Comparison of ENCODE assay signal across 16 mouse cellular contexts in genomic region chr9:34721478-34722197, GRCm38 (mm10).
DNase-seq lines count a peak whose midpoint lies in the region; ATAC-seq lines count a peak whose summit lies in the region.
"Had no signal": no experiment of that assay in that cellular context is flagged by ENCODE, and none has a peak within 500 bp of the region (broad histone marks: within the 10 kb centered on the region; RNA-seq: fewer than 3 reads in every experiment).

No protein-coding gene starts in this region.

- H3K9ac ChIP-seq in intestine, embryonic 15.5 days, result no peak overlapping the region
- H3K9ac ChIP-seq: embryonic facial prominence, embryonic 13.5 days; limb, embryonic 12.5 days; midbrain, embryonic 13.5 days had no signal

- 21% methylated on average over 6 of the region's 6 CpGs for WGBS in intestine, embryonic 15.5 days

- peak; percentile 77 for ATAC-seq in intestine, embryonic 15.5 days
- ATAC-seq: forebrain, embryonic 14.5 days; hindbrain, postnatal 0 days; midbrain, embryonic 13.5 days; Patski had no signal

- H3K4me1 ChIP-seq in intestine, embryonic 15.5 days (replicated peaks), result peaks cover 8% of the 10 kb centered on the region
- H3K4me1 ChIP-seq: embryonic facial prominence, embryonic 13.5 days had no signal

- H3K4me3 ChIP-seq in intestine, embryonic 15.5 days (replicated peaks), result no peak overlapping the region
- H3K4me3 ChIP-seq: embryonic facial prominence, embryonic 13.5 days; limb, embryonic 12.5 days; midbrain, embryonic 13.5 days had no signal

- DNase-seq in kidney, adult 9 months, result peak; percentile 9
- DNase-seq in kidney, adult 11 months, result no peak
- peak; percentile 54 for DNase-seq in embryo, embryonic 10 days (ENCODE audit: low spot score)
- peak; percentile 55 for DNase-seq in lung, postnatal 25 days (ENCODE audit: low spot score)
- no peak for DNase-seq in testis, postnatal 14 days (ENCODE audit: low spot score)
- no peak for DNase-seq in natural killer cell, adult 2 months (ENCODE audit: low spot score in 2 of 2)
- DNase-seq: adrenal gland, adult 2 months; cerebellum, adult 9-11 months; thymus, adult 2 months had no signal

- H3K4me2 ChIP-seq in intestine, embryonic 15.5 days (replicated peaks), result no peak overlapping the region
- H3K4me2 ChIP-seq: embryonic facial prominence, embryonic 13.5 days; limb, embryonic 12.5 days; midbrain, embryonic 13.5 days had no signal

- no peaks in the 10 kb centered on the region for H3K36me3 ChIP-seq in intestine, embryonic 15.5 days
- H3K36me3 ChIP-seq: embryonic facial prominence, embryonic 13.5 days; limb, embryonic 12.5 days; midbrain, embryonic 13.5 days had no signal

- H3K9me3 ChIP-seq in intestine, embryonic 15.5 days, result no peaks in the 10 kb centered on the region
- H3K9me3 ChIP-seq: embryonic facial prominence, embryonic 13.5 days; limb, embryonic 12.5 days; midbrain, embryonic 13.5 days had no signal

- H3K27ac ChIP-seq in intestine, embryonic 15.5 days, result no peak overlapping the region
- H3K27ac ChIP-seq: embryonic facial prominence, embryonic 13.5 days; hindbrain, postnatal 0 days; limb, embryonic 12.5 days; midbrain, embryonic 13.5 days had no signal

- no peaks in the 10 kb centered on the region for H3K27me3 ChIP-seq in intestine, embryonic 15.5 days (replicated peaks)
- H3K27me3 ChIP-seq: embryonic facial prominence, embryonic 13.5 days; limb, embryonic 12.5 days; midbrain, embryonic 13.5 days; Patski had no signal

Comparison
In these comparisons a context has a peak if more than half of its experiments do, and no peak if none do; other contexts are left out.
1. DNase-seq: peak in kidney, adult 9 months (single experiment), embryo, embryonic 10 days (single experiment) and lung, postnatal 25 days (single experiment); none in kidney, adult 11 months (single experiment), testis, postnatal 14 days (single experiment) and natural killer cell, adult 2 months (0 of 2).